Mouse (Mus musculus) liver, postnatal 0 days (tissue): ENCODE measurements at regions not wholly inside any gene's neighbourhood (a gene's known extent, or its start where the extent isn't known, plus 50 kb on each side); places are given as distances from the start of the nearest gene placed in this dataset.
A peak's percentile ranks its signal among the peaks of the same experiment; 100 is the strongest.
"Not testable (repeated sequence)": the region's sequence is repeated elsewhere in the genome, so short reads cannot be mapped to it uniquely, and the experiment has no call there.

ENCODE experiments used
- ATAC-seq: fragments of 200-750 bp; cut with Nextera tagmentation; 2 replicates; pipeline ENCODE4 v1.8.0; 2017; ENCODE audit warnings: mild to moderate bottlenecking, moderate library complexity
- DNase-seq: peaks from one replicate; pipeline ENCODE4 v3.0.0-alpha.2; 2016
- H3K27ac ChIP-seq: fragments of 300-500 bp; sonication (generic); 2 replicates; pipeline ENCODE4 v1.5.1; 2014; ENCODE audit warnings: antibody characterized with exemption, moderate library complexity, mild to moderate bottlenecking, low read depth
- H3K27me3 ChIP-seq: fragments of 300-500 bp; sonication (generic); 2 replicates; pipeline ENCODE4 v1.6.1; 2014; ENCODE audit warnings: low read length, control low read depth, mixed read lengths; ENCODE audit not compliant: insufficient read depth
- H3K36me3 ChIP-seq: fragments of 300-500 bp; sonication (generic); replicated peaks from 2 replicates; pipeline ENCODE4 v1.6.1; 2014; ENCODE audit warnings: mild to moderate bottlenecking, control low read depth, low read length, moderate library complexity, mixed read lengths; ENCODE audit not compliant: insufficient read depth
- H3K4me1 ChIP-seq: fragments of 300-500 bp; sonication (generic); 2 replicates; pipeline ENCODE4 v1.6.1; 2014; ENCODE audit warnings: antibody characterized with exemption, mild to moderate bottlenecking, control low read depth; ENCODE audit not compliant: insufficient read depth
- H3K4me2 ChIP-seq: fragments of 300-500 bp; sonication (generic); 2 replicates; pipeline ENCODE4 v1.6.1; 2014; ENCODE audit warnings: low read depth, mild to moderate bottlenecking, low read length, moderate library complexity, mixed read lengths
- H3K4me3 ChIP-seq: fragments of 300-500 bp; sonication (generic); 2 replicates; pipeline ENCODE4 v1.5.1; 2014; ENCODE audit warnings: low read depth, low read length
- H3K9ac ChIP-seq: fragments of 300-500 bp; sonication (generic); replicated peaks from 2 replicates; pipeline ENCODE4 v1.6.1; 2014; ENCODE audit warnings: mild to moderate bottlenecking, moderate library complexity
- H3K9me3 ChIP-seq: fragments of 300-500 bp; sonication (generic); 2 replicates; pipeline ENCODE4 v1.6.1; 2016; ENCODE audit warnings: mild to moderate bottlenecking, control low read depth, low read length, mixed read lengths
- CTCF ChIP-seq: sonication (generic); IDR thresholded peaks from 2 replicates; pipeline ENCODE4 v1.5.1; 2016; ENCODE audit warnings: antibody characterized with exemption, low read depth
- EP300 ChIP-seq: IDR thresholded peaks from 2 replicates; pipeline ENCODE4 v1.6.1; 2016; ENCODE audit warnings: antibody characterized with exemption, low read depth, mild to moderate bottlenecking
- WGBS: fragments of 180-500 bp; shearing (Covaris S2); extraction: QIAGEN DNeasy Blood & Tissue Kit; methylation state at CpG from one replicate; pipeline ENCODE4 v1.1.7; 2014; ENCODE audit not compliant: insufficient replicate concordance; 5-methylcytosine and 5-hydroxymethylcytosine counted together

DNA sequence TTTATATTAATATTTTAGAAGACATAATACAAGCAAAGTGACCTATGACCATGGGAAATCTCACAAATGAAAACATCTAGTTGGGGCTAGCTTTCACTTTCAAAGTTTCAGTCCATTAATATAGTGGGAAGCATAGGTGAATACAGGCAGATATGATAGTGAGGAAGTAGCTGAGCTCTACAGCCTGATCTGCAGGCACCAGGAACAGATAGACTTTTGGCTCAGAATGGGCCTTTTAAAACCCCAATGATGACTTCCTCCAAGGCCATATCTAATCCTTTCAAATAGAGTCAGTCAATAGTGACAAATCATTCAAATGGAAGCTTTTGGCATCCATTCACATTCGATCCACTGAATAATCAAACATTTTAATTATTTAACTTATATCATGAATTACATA, 581.6 kb upstream of the Pcdh17 start:
- no peak for DNase-seq
- no peak for ATAC-seq
- Histone ChIP-seq H3K27me3 (no peaks in the 10 kb centered on the region), H3K9ac (no peak overlapping the region), H3K4me2 (no peak overlapping the region), H3K4me3 (no peak overlapping the region), H3K4me1 (no peaks in the 10 kb centered on the region), H3K27ac (no peak overlapping the region), H3K36me3 (no peaks in the 10 kb centered on the region), H3K9me3 (no peaks in the 10 kb centered on the region)
- TF ChIP-seq EP300 = no peak
- TF ChIP-seq CTCF = no peak
- 70% methylated on average over 1 of the region's 1 CpGs for WGBS

DNA sequence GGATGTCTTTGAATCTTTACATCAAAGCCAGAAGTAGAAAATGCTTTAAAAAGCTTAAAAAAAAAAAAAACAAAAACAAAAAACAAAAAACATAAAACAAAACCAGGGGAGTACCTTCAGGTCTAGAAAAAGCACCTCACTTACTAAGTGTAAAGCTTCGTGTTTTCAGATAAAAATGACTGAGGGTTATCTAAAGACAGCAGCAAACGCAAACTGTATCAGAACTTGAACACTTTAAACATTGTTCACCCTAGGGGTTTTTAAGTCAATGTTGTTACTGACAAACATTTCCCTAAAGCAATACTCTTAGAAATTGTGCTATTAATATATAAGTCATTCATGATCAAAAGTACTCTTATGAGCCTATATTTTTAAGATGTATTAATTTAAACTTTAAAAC, 580.7 kb upstream of the Pcdh17 start:
- Histone ChIP-seq H3K4me1 (no peaks in the 10 kb centered on the region), H3K4me2 (no peak overlapping the region), H3K27me3 (no peaks in the 10 kb centered on the region), H3K27ac (no peak overlapping the region), H3K9me3 (no peaks in the 10 kb centered on the region), H3K4me3 (no peak overlapping the region), H3K9ac (no peak overlapping the region), H3K36me3 (no peaks in the 10 kb centered on the region)
- TF ChIP-seq CTCF (no peak), EP300 (no peak)
- WGBS = 72% methylated on average over 2 of the region's 2 CpGs
- ATAC-seq = no peak
- DNase-seq = no peak

GRCm38 (mm10) chr14:83886393-83886792, 557.0 kb upstream of the Pcdh17 start:
- 66% methylated on average over 2 of the region's 2 CpGs for WGBS
- Histone ChIP-seq H3K4me1 (no peaks in the 10 kb centered on the region), H3K4me3 (no peak overlapping the region), H3K9ac (no peak overlapping the region), H3K9me3 (no peaks in the 10 kb centered on the region), H3K27ac (no peak overlapping the region), H3K36me3 (no peaks in the 10 kb centered on the region), H3K4me2 (no peak overlapping the region), H3K27me3 (no peaks in the 10 kb centered on the region)
- ATAC-seq (no peak), DNase-seq (no peak)
- TF ChIP-seq CTCF (no peak), EP300 (no peak)

DNA sequence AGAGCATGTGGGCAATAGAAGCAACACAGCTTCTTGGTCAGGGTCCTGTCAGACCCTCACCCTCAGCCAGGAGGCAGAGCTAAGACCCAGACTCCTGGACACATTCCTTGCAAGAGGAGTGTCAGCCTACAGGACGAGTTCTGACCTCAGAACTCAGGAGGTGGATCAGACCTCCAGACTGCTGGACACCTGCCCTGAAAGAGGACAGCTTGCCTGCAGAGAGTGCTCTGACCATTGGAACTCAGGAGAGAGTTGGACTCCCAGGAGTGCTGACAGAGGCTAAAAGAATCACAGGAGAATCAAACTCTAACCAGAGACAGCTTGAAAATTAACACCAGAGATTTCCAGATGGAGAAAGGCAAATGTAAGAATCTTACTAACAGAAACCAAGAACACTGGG, 542.7 kb upstream of the Pcdh17 start:
- not testable (repeated sequence) for H3K9ac ChIP-seq, DNase-seq, H3K4me2 ChIP-seq, H3K27ac ChIP-seq, ATAC-seq, H3K4me1 ChIP-seq, H3K4me3 ChIP-seq, H3K27me3 ChIP-seq, H3K36me3 ChIP-seq, H3K9me3 ChIP-seq
- WGBS = 46% methylated on average over 1 of the region's 1 CpGs

- no peaks in the 10 kb centered on the region for H3K9me3 ChIP-seq
- H3K4me1 ChIP-seq = no peaks in the 10 kb centered on the region
- no peak overlapping the region for H3K4me3 ChIP-seq
- no peak overlapping the region for H3K9ac ChIP-seq
- no peaks in the 10 kb centered on the region for H3K36me3 ChIP-seq
- TF ChIP-seq EP300 = no peak
- no peak for TF ChIP-seq CTCF
- no peak overlapping the region for H3K27ac ChIP-seq
- 55% methylated on average over 3 of the region's 3 CpGs for WGBS
- H3K4me2 ChIP-seq = no peak overlapping the region
- ATAC-seq (no peak), DNase-seq (no peak)
- H3K27me3 ChIP-seq = no peaks in the 10 kb centered on the region
Observed at GRCm38 (mm10) chr14:83943101-83943500, 500.3 kb upstream of the Pcdh17 start.

DNA sequence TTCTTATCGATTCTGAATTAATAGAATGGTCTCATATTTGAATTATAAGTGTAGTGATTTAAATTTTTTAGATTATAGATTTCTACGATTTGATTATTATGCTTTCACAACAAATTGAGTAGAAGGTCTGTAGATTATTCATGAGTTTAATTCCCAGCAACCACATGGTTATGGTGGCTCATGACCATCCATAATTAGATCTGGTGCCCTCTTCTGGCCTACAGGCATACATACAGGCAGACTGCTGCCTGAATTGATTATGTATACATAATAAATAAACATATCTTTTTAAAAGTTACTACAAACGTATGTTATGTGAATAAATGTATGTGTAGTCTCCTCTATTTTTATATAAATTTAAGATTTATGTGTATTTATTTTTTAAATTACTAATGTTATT, 499.2 kb upstream of the Pcdh17 start:
- no peak overlapping the region for H3K27ac ChIP-seq
- H3K4me1 ChIP-seq = no peaks in the 10 kb centered on the region
- no peak overlapping the region for H3K4me2 ChIP-seq
- H3K9ac ChIP-seq = no peak overlapping the region
- no peak for ATAC-seq
- WGBS = 52% methylated on average over 3 of the region's 3 CpGs
- H3K36me3 ChIP-seq = no peaks in the 10 kb centered on the region
- no peak for DNase-seq
- H3K9me3 ChIP-seq = no peaks in the 10 kb centered on the region
- no peak overlapping the region for H3K4me3 ChIP-seq
- TF ChIP-seq CTCF (0 out of 2 replicates have a peak, but pooled peaks have one; percentile 9), EP300 (no peak)
- H3K27me3 ChIP-seq = no peaks in the 10 kb centered on the region

- Histone ChIP-seq H3K36me3 (no peaks in the 10 kb centered on the region), H3K4me1 (no peaks in the 10 kb centered on the region), H3K4me2 (no peak overlapping the region), H3K9ac (no peak overlapping the region), H3K9me3 (no peaks in the 10 kb centered on the region), H3K27ac (no peak overlapping the region), H3K27me3 (no peaks in the 10 kb centered on the region), H3K4me3 (no peak overlapping the region)
- 72% methylated on average over 2 of the region's 2 CpGs for WGBS
- ATAC-seq = no peak
- TF ChIP-seq CTCF (no peak), EP300 (no peak)
- no peak for DNase-seq
Observed at GRCm38 (mm10) chr14:83949696-83950095, 493.7 kb upstream of the Pcdh17 start.
